Mouse (Mus musculus): Measurements from ENCODE around the gene Gipr. TPM values are rescaled to one million over a fixed set of nuclear protein-coding genes. Genes with fewer than 3 reads are reported as not detected.

The Gipr gene
- polyA plus RNA-seq, 1 experiment from 2014 or later: 0.37 TPM

DNA sequence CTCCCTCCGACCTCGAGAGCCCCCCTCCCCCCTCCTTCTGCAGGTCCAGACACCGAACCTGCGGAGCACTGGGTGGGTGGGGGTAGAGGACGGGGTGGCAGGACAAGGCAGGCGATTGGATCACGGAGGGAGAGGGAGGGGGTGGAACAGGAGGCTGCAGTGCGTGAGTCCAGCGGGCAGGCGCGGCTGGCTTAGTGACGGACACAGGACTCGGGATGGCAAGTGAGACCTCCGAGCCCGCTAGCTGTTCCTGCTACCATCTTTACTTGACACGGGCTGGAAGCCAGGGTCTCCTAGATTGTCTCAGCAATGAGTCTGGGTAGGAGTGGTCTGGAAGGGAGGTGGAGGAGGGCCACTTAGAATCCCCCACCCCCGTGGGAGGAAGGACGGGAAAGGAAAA is 12.1 kb upstream of the Gipr start:
- WGBS: 4% methylated on average over 18 of the region's 18 CpGs
- peak overlapping the region; percentile 37 for H3K4me3 ChIP-seq

DNA sequence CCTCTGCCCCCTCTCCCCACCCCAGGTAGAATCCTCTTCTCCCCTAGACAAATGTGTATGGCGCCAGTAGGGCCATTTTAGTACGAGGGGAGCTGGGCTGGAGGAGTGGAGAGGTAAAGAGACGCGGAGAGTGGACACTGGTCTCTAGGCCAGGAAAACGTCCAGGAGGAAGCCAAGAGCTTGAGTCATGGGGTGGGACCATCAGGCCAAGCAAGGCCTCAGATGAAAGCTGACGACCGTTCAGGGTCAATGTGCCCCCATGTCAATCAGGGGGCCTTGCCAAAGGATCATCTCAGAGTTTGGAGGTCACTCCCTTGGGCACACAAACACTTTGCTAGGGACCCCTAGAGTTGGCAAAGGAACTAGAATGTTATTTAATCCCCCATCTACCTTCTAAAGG is 11.3 kb upstream of the Gipr start:
- H3K4me1 ChIP-seq: peaks cover 54% of the 10 kb centered on the region
- no peak overlapping the region for H3K9ac ChIP-seq
- H3K4me2 ChIP-seq: 0 out of 2 replicates have a peak overlapping the region, but pooled peaks have one; percentile 58
- WGBS: 57% methylated on average over 7 of the region's 7 CpGs
- H3K9me3 ChIP-seq: 0 out of 2 replicates have a peak, but pooled peaks cover 3% of the 10 kb centered on the region
- H3K36me3 ChIP-seq: no peaks in the 10 kb centered on the region
- ATAC-seq (ENCODE audit: insufficient number of reproducible peaks, insufficient read depth, low FRiP score, low TSS enrichment, low read depth): no peak
- H3K4me3 ChIP-seq: no peak overlapping the region
- no peak overlapping the region for H3K27ac ChIP-seq
- H3K27me3 ChIP-seq: peaks cover 76% of the 10 kb centered on the region

More for the DNA sequence above, 12.1 kb upstream of the Gipr start:
- peaks cover 73% of the 10 kb centered on the region for H3K27me3 ChIP-seq
- H3K9ac ChIP-seq: no peak overlapping the region
- no peaks in the 10 kb centered on the region for H3K36me3 ChIP-seq
- H3K27ac ChIP-seq: no peak overlapping the region
- peak overlapping the region; percentile 59; the same call in 1 of the 2 replicates for H3K4me2 ChIP-seq
- ATAC-seq (ENCODE audit: insufficient number of reproducible peaks, insufficient read depth, low FRiP score, low TSS enrichment, low read depth): no peak
- H3K4me1 ChIP-seq: peaks cover 46% of the 10 kb centered on the region
- H3K9me3 ChIP-seq: 0 out of 2 replicates have a peak, but pooled peaks cover 3% of the 10 kb centered on the region

- WGBS: 2% methylated on average over 21 of the region's 21 CpGs
- peak overlapping the region; percentile 58 for H3K9ac ChIP-seq
These were observed 10.6 kb upstream of the Gipr start for GRCm38 (mm10) chr7:19176516-19176947.

GRCm38 (mm10) chr7:19175708-19176515 is 10.0 kb upstream of the Gipr start, which contains the start of gene Eml2:
TSS of gene Eml2 (plus strand) at chr7:19176421.
- H3K27me3 ChIP-seq: peaks cover 80% of the 10 kb centered on the region
- peak within 1 kb of the TSS; percentile 58 for H3K9ac ChIP-seq
- 0 out of 2 replicates have a peak, but pooled peaks cover 3% of the 10 kb centered on the region for H3K9me3 ChIP-seq
- peak within 1 kb of the TSS; percentile 37 for H3K4me3 ChIP-seq
- 2% methylated on average over 30 of the region's 30 CpGs for WGBS
- peaks cover 47% of the 10 kb centered on the region for H3K4me1 ChIP-seq
- H3K36me3 ChIP-seq: no peaks in the 10 kb centered on the region
- 0 out of 2 replicates have a peak, but pooled peaks have one; percentile 29 for ATAC-seq (ENCODE audit: insufficient number of reproducible peaks, insufficient read depth, low FRiP score, low TSS enrichment, low read depth)
- H3K27ac ChIP-seq: no peak within 1 kb of the TSS
- H3K4me2 ChIP-seq: peak within 1 kb of the TSS; percentile 58

More at GRCm38 (mm10) chr7:19176516-19176947, 10.6 kb upstream of the Gipr start:
- H3K27me3 ChIP-seq: peaks cover 81% of the 10 kb centered on the region
- H3K9me3 ChIP-seq: 0 out of 2 replicates have a peak, but pooled peaks cover 3% of the 10 kb centered on the region
- H3K27ac ChIP-seq: no peak overlapping the region
- ATAC-seq (ENCODE audit: insufficient number of reproducible peaks, insufficient read depth, low FRiP score, low TSS enrichment, low read depth): no peak
- peaks cover 53% of the 10 kb centered on the region for H3K4me1 ChIP-seq
- H3K36me3 ChIP-seq: no peaks in the 10 kb centered on the region
- peak overlapping the region; percentile 58 for H3K4me2 ChIP-seq
- H3K4me3 ChIP-seq: peak overlapping the region; percentile 37

GRCm38 (mm10) chr7:19172874-19173273 is 6.9 kb upstream of the Gipr start:
- no peak for ATAC-seq (ENCODE audit: insufficient number of reproducible peaks, insufficient read depth, low FRiP score, low TSS enrichment, low read depth)
- WGBS: 3% methylated on average over 17 of the region's 17 CpGs
- Histone ChIP-seq H3K4me1 (peaks cover 27% of the 10 kb centered on the region), H3K27ac (no peak overlapping the region), H3K4me2 (peak overlapping the region; percentile 66), H3K36me3 (no peaks in the 10 kb centered on the region), H3K9ac (peak overlapping the region; percentile 58), H3K27me3 (peaks cover 50% of the 10 kb centered on the region), H3K9me3 (no peaks in the 10 kb centered on the region), H3K4me3 (peak overlapping the region; percentile 36)

- H3K4me2 ChIP-seq: no peak overlapping the region
- no peaks in the 10 kb centered on the region for H3K36me3 ChIP-seq
- H3K9me3 ChIP-seq: no peaks in the 10 kb centered on the region
- H3K4me1 ChIP-seq: peaks cover 27% of the 10 kb centered on the region
- H3K27ac ChIP-seq: no peak overlapping the region
- H3K9ac ChIP-seq: peak overlapping the region; percentile 21; the same call in 1 of the 2 replicates
- no peak overlapping the region for H3K4me3 ChIP-seq
- H3K27me3 ChIP-seq: peaks cover 43% of the 10 kb centered on the region
- WGBS: 45% methylated on average over 8 of the region's 8 CpGs
- ATAC-seq (ENCODE audit: insufficient number of reproducible peaks, insufficient read depth, low FRiP score, low TSS enrichment, low read depth): no peak
These were observed 5.9 kb upstream of the Gipr start for GRCm38 (mm10) chr7:19171831-19172230.

- H3K36me3 ChIP-seq: no peaks in the 10 kb centered on the region
- no peak for ATAC-seq (ENCODE audit: insufficient number of reproducible peaks, insufficient read depth, low FRiP score, low TSS enrichment, low read depth)
- H3K27me3 ChIP-seq: peaks cover 41% of the 10 kb centered on the region
- H3K4me1 ChIP-seq: peaks cover 25% of the 10 kb centered on the region
- no peak overlapping the region for H3K4me2 ChIP-seq
- no peak overlapping the region for H3K9ac ChIP-seq
- no peak overlapping the region for H3K27ac ChIP-seq
- H3K9me3 ChIP-seq: no peaks in the 10 kb centered on the region
- H3K4me3 ChIP-seq: no peak overlapping the region
- 43% methylated on average over 8 of the region's 8 CpGs for WGBS
These were observed 4.2 kb upstream of the Gipr start for GRCm38 (mm10) chr7:19170142-19170541.

- Histone ChIP-seq H3K9me3 (no peaks in the 10 kb centered on the region), H3K27ac (no peak overlapping the region), H3K27me3 (peaks cover 42% of the 10 kb centered on the region), H3K4me3 (no peak overlapping the region), H3K4me2 (no peak overlapping the region), H3K9ac (0 out of 2 replicates have a peak overlapping the region, but pooled peaks have one; percentile 2), H3K4me1 (peaks cover 32% of the 10 kb centered on the region), H3K36me3 (no peaks in the 10 kb centered on the region)
- no peak for ATAC-seq (ENCODE audit: insufficient number of reproducible peaks, insufficient read depth, low FRiP score, low TSS enrichment, low read depth)
- WGBS: 59% methylated on average over 10 of the region's 10 CpGs
These were observed 3.6 kb upstream of the Gipr start for GRCm38 (mm10) chr7:19169506-19169905.

DNA sequence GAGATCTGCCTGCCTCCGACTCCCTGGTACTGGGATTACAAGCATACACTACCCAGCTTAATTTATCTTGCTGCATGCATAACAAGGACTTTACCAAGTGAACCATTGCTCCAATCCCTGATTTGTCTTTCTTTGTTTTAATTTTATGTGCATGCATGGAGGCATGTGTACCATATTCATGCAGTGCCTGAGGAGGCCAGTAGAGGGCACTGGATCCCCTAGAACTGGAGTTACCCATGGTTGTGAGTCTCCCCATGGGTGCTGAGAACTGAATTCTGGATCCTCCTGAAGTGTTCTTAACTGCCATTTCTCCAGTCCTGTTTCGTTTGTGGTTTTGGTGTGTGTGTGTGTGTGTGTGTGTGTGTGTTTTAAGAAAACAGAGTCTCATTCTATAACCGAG is 1.1 kb upstream of the Gipr start:
- WGBS: 84% methylated on average over 3 of the region's 3 CpGs
- Histone ChIP-seq H3K36me3 (no peaks in the 10 kb centered on the region), H3K27me3 (peaks cover 48% of the 10 kb centered on the region), H3K4me3 (no peak overlapping the region), H3K9ac (no peak overlapping the region), H3K4me1 (peaks cover 28% of the 10 kb centered on the region), H3K9me3 (no peaks in the 10 kb centered on the region), H3K27ac (no peak overlapping the region), H3K4me2 (no peak overlapping the region)
- no peak for ATAC-seq (ENCODE audit: insufficient number of reproducible peaks, insufficient read depth, low FRiP score, low TSS enrichment, low read depth)

GRCm38 (mm10) chr7:19164978-19165377 is 949 bp downstream of the Gipr start:
- Histone ChIP-seq H3K9me3 (no peaks in the 10 kb centered on the region), H3K4me1 (peaks cover 30% of the 10 kb centered on the region), H3K27me3 (peaks cover 56% of the 10 kb centered on the region), H3K4me3 (peak overlapping the region; percentile 7; the same call in 1 of the 2 replicates), H3K4me2 (peak overlapping the region; percentile 48), H3K27ac (no peak overlapping the region), H3K9ac (0 out of 2 replicates have a peak overlapping the region, but pooled peaks have one; percentile 27), H3K36me3 (no peaks in the 10 kb centered on the region)
- ATAC-seq (ENCODE audit: insufficient number of reproducible peaks, insufficient read depth, low FRiP score, low TSS enrichment, low read depth): no peak
- WGBS: 4% methylated on average over 13 of the region's 13 CpGs

GRCm38 (mm10) chr7:19164189-19164588 is 1.7 kb downstream of the Gipr start:
- Histone ChIP-seq H3K4me1 (peaks cover 35% of the 10 kb centered on the region), H3K4me3 (peak overlapping the region; percentile 17; the same call in 1 of the 2 replicates), H3K27me3 (peaks cover 64% of the 10 kb centered on the region), H3K27ac (no peak overlapping the region), H3K9me3 (no peaks in the 10 kb centered on the region), H3K9ac (no peak overlapping the region), H3K36me3 (no peaks in the 10 kb centered on the region), H3K4me2 (peak overlapping the region; percentile 48)
- 1% methylated on average over 6 of the region's 6 CpGs for WGBS
- no peak for ATAC-seq (ENCODE audit: insufficient number of reproducible peaks, insufficient read depth, low FRiP score, low TSS enrichment, low read depth)
